Mouse (Mus musculus) heart, embryonic 11.5 days (tissue): Measurements from ENCODE around the gene Fzd5. TPM values are rescaled to one million over a fixed set of nuclear protein-coding genes. Genes with fewer than 3 reads are reported as not detected.

ENCODE experiments used
- ATAC-seq: fragments of 200-750 bp; cut with Nextera tagmentation; replicated peaks from 2 replicates; pipeline ENCODE4 v1.8.0; 2017; ENCODE audit warnings: moderate library complexity; ENCODE audit not compliant: insufficient number of reproducible peaks, low FRiP score, low TSS enrichment
- H3K27ac ChIP-seq: fragments of 300-500 bp; sonication (generic); 2 replicates; pipeline ENCODE4 v1.5.1; 2014; ENCODE audit warnings: mild to moderate bottlenecking, low read depth, low read length
- H3K27me3 ChIP-seq: fragments of 300-500 bp; sonication (generic); 2 replicates; pipeline ENCODE4 v1.6.1; 2014; ENCODE audit warnings: mild to moderate bottlenecking, low read length, mixed read lengths; ENCODE audit not compliant: control insufficient read depth, insufficient read depth
- H3K36me3 ChIP-seq: fragments of 300-500 bp; sonication (generic); 2 replicates; pipeline ENCODE4 v1.6.1; 2014; ENCODE audit warnings: mild to moderate bottlenecking, low read length, moderate library complexity, mixed read lengths; ENCODE audit not compliant: control insufficient read depth, insufficient read depth
- H3K4me1 ChIP-seq: fragments of 300-500 bp; sonication (generic); 2 replicates; pipeline ENCODE4 v1.6.1; 2014; ENCODE audit warnings: low read length; ENCODE audit not compliant: control insufficient read depth, insufficient read depth
- H3K4me2 ChIP-seq: fragments of 300-500 bp; sonication (generic); 2 replicates; pipeline ENCODE4 v1.6.1; 2014; ENCODE audit warnings: mild to moderate bottlenecking, moderate library complexity
- H3K4me3 ChIP-seq: fragments of 300-500 bp; sonication (generic); 2 replicates; pipeline ENCODE4 v1.5.1; 2014; ENCODE audit warnings: low read depth, low read length
- H3K9ac ChIP-seq: fragments of 300-500 bp; sonication (generic); 2 replicates; pipeline ENCODE4 v1.6.1; 2014; ENCODE audit warnings: mild to moderate bottlenecking, low read depth, low read length, moderate library complexity
- H3K9me3 ChIP-seq: fragments of 300-500 bp; sonication (generic); replicated peaks from 2 replicates; pipeline ENCODE4 v1.6.1; 2016; ENCODE audit warnings: low read length; ENCODE audit not compliant: control insufficient read depth
- WGBS: fragments of 180-500 bp; shearing (Covaris S2); extraction: QIAGEN DNeasy Blood & Tissue Kit; methylation state at CpG from one replicate; pipeline ENCODE4 v1.1.7; 2014; ENCODE audit not compliant: insufficient replicate concordance; 5-methylcytosine and 5-hydroxymethylcytosine counted together
- polyA plus RNA-seq: library from polyadenylated mRNA; unstranded; fragments of >200 nt; fragmentation: Nextera tagmentation; extraction: Ambion mirVana; gene quantifications from 2 replicates; pipeline ENCODE4 v1.2.1, GENCODE M21; 2014

The Fzd5 gene
- polyA plus RNA-seq, 1 experiment from 2014 or later: 2.2 TPM

DNA sequence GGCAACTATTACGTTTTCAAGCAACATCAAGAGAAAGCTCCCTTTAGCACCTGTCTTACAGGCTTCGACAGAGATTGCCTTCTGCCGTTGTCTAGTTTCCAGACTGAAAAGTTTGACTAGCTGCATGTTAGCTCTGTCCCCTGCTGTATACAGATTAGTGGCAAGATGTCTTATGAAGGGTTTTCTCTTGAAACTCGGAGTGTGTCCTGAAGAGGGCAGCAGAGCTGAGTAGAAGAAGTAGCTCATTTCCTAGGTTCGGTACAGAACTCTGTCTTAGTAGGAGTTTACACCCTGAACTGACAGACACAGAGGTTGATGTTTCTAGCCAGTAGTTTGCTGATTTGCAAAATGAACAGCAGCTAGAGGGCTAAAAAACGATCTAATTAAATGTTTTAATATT is 32.3 kb downstream of the Fzd5 start:
- Histone ChIP-seq H3K9me3 (no peaks in the 10 kb centered on the region), H3K4me3 (no peak overlapping the region)
- WGBS: 47% methylated on average over 6 of the region's 6 CpGs

GRCm38 (mm10) chr1:64701780-64702179 is 35.8 kb downstream of the Fzd5 start:
- peaks cover 7% of the 10 kb centered on the region; the same call in 1 of the 2 replicates for H3K36me3 ChIP-seq
- WGBS: 46% methylated on average over 3 of the region's 3 CpGs
- ATAC-seq: no peak

More for the DNA sequence above, 32.3 kb downstream of the Fzd5 start:
- Histone ChIP-seq H3K36me3 (peaks cover 7% of the 10 kb centered on the region; the same call in 1 of the 2 replicates), H3K27me3 (no peaks in the 10 kb centered on the region), H3K9ac (no peak overlapping the region), H3K4me1 (no peaks in the 10 kb centered on the region), H3K27ac (no peak overlapping the region), H3K4me2 (no peak overlapping the region)
- ATAC-seq: no peak

DNA sequence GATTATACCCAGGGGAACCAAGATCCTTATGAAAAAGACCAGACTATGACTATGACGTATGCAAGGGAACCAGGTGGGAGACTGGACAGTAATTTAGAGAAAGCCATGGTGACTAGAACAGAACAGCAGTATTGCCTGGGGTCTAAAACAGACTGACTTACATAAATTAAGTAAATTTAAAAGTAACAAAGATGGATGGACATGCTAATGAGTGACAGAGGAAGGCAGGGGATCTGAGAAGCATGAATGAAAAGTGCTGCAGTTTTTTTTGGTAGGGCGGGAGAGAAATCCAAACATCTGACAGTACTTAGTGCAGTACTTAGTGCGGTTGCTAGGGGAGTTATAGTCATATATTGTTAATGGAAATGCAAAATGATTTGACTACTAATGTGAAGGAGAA is 42.4 kb downstream of the Fzd5 start:
- WGBS: 87% methylated on average over 3 of the region's 3 CpGs
- no peak for ATAC-seq
- H3K27ac ChIP-seq: no peak overlapping the region

More at GRCm38 (mm10) chr1:64701780-64702179, 35.8 kb downstream of the Fzd5 start:
- no peak overlapping the region for H3K9ac ChIP-seq
- H3K4me3 ChIP-seq: no peak overlapping the region
- H3K4me2 ChIP-seq: no peak overlapping the region
- no peaks in the 10 kb centered on the region for H3K27me3 ChIP-seq
- H3K4me1 ChIP-seq: no peaks in the 10 kb centered on the region
- no peak overlapping the region for H3K27ac ChIP-seq
- H3K9me3 ChIP-seq: no peaks in the 10 kb centered on the region

GRCm38 (mm10) chr1:64691581-64691980 is 46.0 kb downstream of the Fzd5 start:
- Histone ChIP-seq H3K36me3 (no peaks in the 10 kb centered on the region), H3K9me3 (no peaks in the 10 kb centered on the region), H3K4me2 (peak overlapping the region; percentile 87), H3K9ac (peak overlapping the region; percentile 89), H3K4me3 (peak overlapping the region; percentile 90), H3K27me3 (no peaks in the 10 kb centered on the region), H3K27ac (peak overlapping the region; percentile 71; the same call in 1 of the 2 replicates), H3K4me1 (peaks cover 11% of the 10 kb centered on the region; the same call in 1 of the 2 replicates)
- ATAC-seq: no peak
- WGBS: 4% methylated on average over 9 of the region's 9 CpGs

More for the DNA sequence above, 42.4 kb downstream of the Fzd5 start:
- Histone ChIP-seq H3K4me1 (peaks cover 7% of the 10 kb centered on the region; the same call in 1 of the 2 replicates), H3K36me3 (no peaks in the 10 kb centered on the region), H3K9me3 (no peaks in the 10 kb centered on the region), H3K4me2 (no peak overlapping the region), H3K9ac (no peak overlapping the region), H3K4me3 (no peak overlapping the region), H3K27me3 (no peaks in the 10 kb centered on the region)

- Histone ChIP-seq H3K4me2 (peak overlapping the region; percentile 87), H3K9me3 (no peaks in the 10 kb centered on the region), H3K27ac (peak overlapping the region; percentile 71), H3K27me3 (no peaks in the 10 kb centered on the region), H3K9ac (peak overlapping the region; percentile 89), H3K36me3 (no peaks in the 10 kb centered on the region), H3K4me3 (peak overlapping the region; percentile 90), H3K4me1 (peaks cover 11% of the 10 kb centered on the region; the same call in 1 of the 2 replicates)
- 1% methylated on average over 51 of the region's 55 CpGs for WGBS
- ATAC-seq: no peak
These were observed 46.4 kb downstream of the Fzd5 start for GRCm38 (mm10) chr1:64691121-64691551.

- under 1% methylated on average over 59 of the region's 71 CpGs for WGBS
- peak; percentile 99 for ATAC-seq
These were observed 47.1 kb downstream of the Fzd5 start, which contains the start of gene Ccnyl1 for GRCm38 (mm10) chr1:64690213-64691013. Gene Ccnyl1, plus strand, starts transcription at chr1:64690455.

DNA sequence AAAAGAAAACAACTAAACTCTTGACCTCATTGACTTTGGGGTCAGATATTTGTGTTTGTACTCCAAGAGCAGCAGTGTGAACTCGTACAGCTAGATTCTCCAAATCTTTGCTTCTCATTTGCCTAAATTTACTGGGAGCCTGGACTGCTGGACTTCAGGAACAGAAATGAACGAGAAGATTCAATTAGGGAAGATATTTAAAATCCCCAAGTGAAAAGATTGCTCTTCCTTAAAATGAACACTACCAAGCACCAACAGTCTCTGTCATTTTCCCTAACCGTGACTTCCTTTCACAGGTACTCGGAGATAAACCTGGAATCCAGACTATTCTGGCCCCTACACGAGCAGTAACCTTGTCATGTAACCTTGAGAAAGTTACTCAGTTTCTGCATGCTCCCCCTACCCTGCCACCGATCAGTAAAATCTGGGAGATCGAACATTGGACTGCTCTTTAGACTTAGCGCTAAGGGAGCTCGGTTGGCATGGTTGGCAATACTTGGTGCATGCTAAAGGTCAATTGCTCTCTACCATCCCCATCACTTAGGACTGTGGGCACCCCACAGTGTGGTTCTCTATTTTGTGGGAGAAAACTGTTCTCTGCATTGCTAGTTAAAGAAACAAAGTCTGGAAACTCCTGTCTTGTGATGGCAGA is 47.9 kb downstream of the Fzd5 start:
- ATAC-seq: no peak
- Histone ChIP-seq H3K4me3 (peak overlapping the region; percentile 90), H3K9me3 (no peaks in the 10 kb centered on the region), H3K27ac (peak overlapping the region; percentile 58), H3K4me2 (peak overlapping the region; percentile 84), H3K9ac (peak overlapping the region; percentile 89), H3K27me3 (no peaks in the 10 kb centered on the region), H3K4me1 (peaks cover 11% of the 10 kb centered on the region; the same call in 1 of the 2 replicates), H3K36me3 (no peaks in the 10 kb centered on the region)
- WGBS: 20% methylated on average over 9 of the region's 9 CpGs

More at GRCm38 (mm10) chr1:64690213-64691013, 47.1 kb downstream of the Fzd5 start, which contains the start of gene Ccnyl1:
- peak within 1 kb of the TSS; percentile 89 for H3K9ac ChIP-seq
- peaks cover 11% of the 10 kb centered on the region; the same call in 1 of the 2 replicates for H3K4me1 ChIP-seq
- no peaks in the 10 kb centered on the region for H3K36me3 ChIP-seq
- H3K4me2 ChIP-seq: peak within 1 kb of the TSS; percentile 87
- H3K27ac ChIP-seq: peak within 1 kb of the TSS; percentile 71
- peak within 1 kb of the TSS; percentile 90 for H3K4me3 ChIP-seq
- H3K27me3 ChIP-seq: no peaks in the 10 kb centered on the region
- no peaks in the 10 kb centered on the region for H3K9me3 ChIP-seq

DNA sequence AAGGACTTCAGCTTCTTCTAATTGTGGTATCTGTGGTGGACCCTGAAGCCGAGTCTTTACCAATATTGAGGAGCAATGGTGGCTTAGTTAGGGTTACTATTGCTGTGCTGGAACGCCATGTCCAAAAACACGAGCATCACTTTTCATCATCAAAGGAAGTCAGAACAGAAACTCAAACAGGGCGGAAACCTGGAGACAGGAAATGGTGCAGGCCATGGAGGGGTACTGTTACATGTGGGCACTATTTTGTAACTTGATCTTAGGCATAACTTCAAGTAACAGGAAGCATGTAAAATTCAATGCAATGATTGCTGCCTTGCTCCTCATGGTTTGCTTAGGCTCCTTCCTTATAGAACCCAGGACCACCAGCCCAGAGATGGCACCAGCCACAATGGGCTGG is 49.5 kb downstream of the Fzd5 start:
- H3K4me1 ChIP-seq: peaks cover 11% of the 10 kb centered on the region; the same call in 1 of the 2 replicates
- H3K4me2 ChIP-seq: no peak overlapping the region
- no peaks in the 10 kb centered on the region for H3K36me3 ChIP-seq
- no peaks in the 10 kb centered on the region for H3K27me3 ChIP-seq
- no peak overlapping the region for H3K4me3 ChIP-seq
- 81% methylated on average over 4 of the region's 4 CpGs for WGBS
- ATAC-seq: no peak
- no peak overlapping the region for H3K27ac ChIP-seq
- H3K9me3 ChIP-seq: no peaks in the 10 kb centered on the region
- no peak overlapping the region for H3K9ac ChIP-seq
